Mouse (Mus musculus) midbrain, postnatal 0 days (tissue): ENCODE data around the gene Fermt3. TPM values are rescaled to one million over a fixed set of nuclear protein-coding genes. Genes with fewer than 3 reads are reported as not detected.

Source experiments
- ATAC-seq: fragments of 200-750 bp; cut with Nextera tagmentation; 2 replicates; pipeline ENCODE4 v1.8.0; 2017; ENCODE audit warnings: moderate number of reproducible peaks, mild to moderate bottlenecking, moderate TSS enrichment, moderate library complexity; ENCODE audit not compliant: low FRiP score
- DNase-seq: peaks from one replicate; pipeline ENCODE4 v3.0.0-alpha.2; 2015; ENCODE audit warnings: low spot score
- H3K27ac ChIP-seq: fragments of 300-500 bp; sonication (generic); 2 replicates; pipeline ENCODE4 v1.5.1; 2014; ENCODE audit warnings: low read depth, mild to moderate bottlenecking, low read length, mixed read lengths
- H3K27me3 ChIP-seq: fragments of 300-500 bp; sonication (generic); 2 replicates; pipeline ENCODE4 v1.6.1; 2014; ENCODE audit warnings: low read length, control low read depth, mixed read lengths; ENCODE audit not compliant: insufficient read depth
- H3K36me3 ChIP-seq: fragments of 300-500 bp; sonication (generic); 2 replicates; pipeline ENCODE4 v1.6.1; 2014; ENCODE audit warnings: low read length, control low read depth, mixed read lengths; ENCODE audit not compliant: insufficient read depth
- H3K4me1 ChIP-seq: fragments of 300-500 bp; sonication (generic); 2 replicates; pipeline ENCODE4 v1.6.1; 2014; ENCODE audit warnings: mild to moderate bottlenecking, control low read depth, antibody characterized with exemption, low read length, mixed read lengths; ENCODE audit not compliant: insufficient read depth
- H3K4me2 ChIP-seq: fragments of 300-500 bp; sonication (generic); 2 replicates; pipeline ENCODE4 v1.6.1; 2014; ENCODE audit warnings: low read depth, mild to moderate bottlenecking, low read length, mixed read lengths; ENCODE audit not compliant: poor library complexity, severe bottlenecking
- H3K4me3 ChIP-seq: fragments of 300-500 bp; sonication (generic); 2 replicates; pipeline ENCODE4 v1.5.1; 2014; ENCODE audit warnings: low read depth, mild to moderate bottlenecking, low read length, moderate library complexity
- H3K9ac ChIP-seq: fragments of 300-500 bp; sonication (generic); replicated peaks from 2 replicates; pipeline ENCODE4 v1.6.1; 2014; ENCODE audit warnings: mild to moderate bottlenecking, low read length, moderate library complexity, mixed read lengths; ENCODE audit not compliant: poor library complexity, severe bottlenecking
- H3K9me3 ChIP-seq: fragments of 300-500 bp; sonication (generic); 2 replicates; pipeline ENCODE4 v1.6.1; 2016; ENCODE audit warnings: low read length, control low read depth
- CTCF ChIP-seq: IDR thresholded peaks from 2 replicates; pipeline ENCODE4 v1.5.1; 2016; ENCODE audit warnings: antibody characterized with exemption, mild to moderate bottlenecking
- WGBS: fragments of 180-500 bp; shearing (Covaris S2); extraction: QIAGEN DNeasy Blood & Tissue Kit; methylation state at CpG from one replicate; pipeline ENCODE4 v1.1.7; 2014; 5-methylcytosine and 5-hydroxymethylcytosine counted together
- polyA plus RNA-seq: library from polyadenylated mRNA; unstranded; fragments of >200 nt; fragmentation: Nextera tagmentation; extraction: Ambion mirVana; gene quantifications from 2 replicates; pipeline ENCODE4 v1.2.1, GENCODE M21; 2015
- total RNA-seq: library from RNA; depleted of rRNA; stranded (reverse); fragments of >200 nt; gene quantifications from 2 replicates; pipeline ENCODE4 v1.2.3, GENCODE M21; 2014

Gene Fermt3
- total and polyA plus RNA-seq, 2 experiments from 2014 or later: 3.4 to 5.6 TPM

DNA sequence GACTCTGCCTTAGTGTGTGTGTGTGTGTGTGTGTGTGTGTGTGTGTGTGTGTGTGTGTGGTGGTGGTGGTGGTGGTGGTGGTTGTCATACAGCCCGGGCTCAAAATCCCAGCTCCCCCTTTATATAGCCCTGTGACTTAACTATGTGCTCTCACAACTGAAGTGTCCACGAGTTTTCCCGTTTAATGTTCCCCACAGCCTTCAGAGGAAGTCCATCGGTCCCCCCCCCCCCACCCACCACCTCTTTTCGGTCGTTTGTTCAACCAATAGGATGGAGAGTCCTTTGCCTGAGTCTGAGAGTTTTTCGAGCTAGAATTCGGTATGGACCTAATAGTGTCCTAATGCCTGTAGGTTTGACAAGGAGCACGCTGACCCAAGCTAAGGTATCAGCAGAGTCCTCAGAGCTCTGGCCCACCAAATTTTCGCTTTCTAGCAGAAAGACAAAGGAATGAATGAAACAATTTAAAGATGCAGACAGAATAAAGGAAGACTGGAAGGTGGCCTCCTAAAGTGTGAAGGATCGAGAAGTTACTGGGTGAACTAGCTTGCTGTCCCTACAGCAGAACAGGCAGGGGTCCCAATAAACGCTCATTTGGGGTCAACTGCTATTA is 45.6 kb downstream of the Fermt3 start:
- Histone ChIP-seq H3K9me3 (no peaks in the 10 kb centered on the region), H3K36me3 (peaks cover 13% of the 10 kb centered on the region), H3K27me3 (peaks cover 11% of the 10 kb centered on the region), H3K9ac (peak overlapping the region; percentile 72; the same call in 1 of the 2 replicates), H3K4me3 (peak overlapping the region; percentile 62), H3K4me1 (peaks cover 14% of the 10 kb centered on the region; the same call in 1 of the 2 replicates), H3K27ac (peak overlapping the region; percentile 85), H3K4me2 (peak overlapping the region; percentile 95)
- ATAC-seq (no peak), DNase-seq (no peak)
- TF ChIP-seq CTCF: no peak
- 34% methylated on average over 12 of the region's 12 CpGs for WGBS

DNA sequence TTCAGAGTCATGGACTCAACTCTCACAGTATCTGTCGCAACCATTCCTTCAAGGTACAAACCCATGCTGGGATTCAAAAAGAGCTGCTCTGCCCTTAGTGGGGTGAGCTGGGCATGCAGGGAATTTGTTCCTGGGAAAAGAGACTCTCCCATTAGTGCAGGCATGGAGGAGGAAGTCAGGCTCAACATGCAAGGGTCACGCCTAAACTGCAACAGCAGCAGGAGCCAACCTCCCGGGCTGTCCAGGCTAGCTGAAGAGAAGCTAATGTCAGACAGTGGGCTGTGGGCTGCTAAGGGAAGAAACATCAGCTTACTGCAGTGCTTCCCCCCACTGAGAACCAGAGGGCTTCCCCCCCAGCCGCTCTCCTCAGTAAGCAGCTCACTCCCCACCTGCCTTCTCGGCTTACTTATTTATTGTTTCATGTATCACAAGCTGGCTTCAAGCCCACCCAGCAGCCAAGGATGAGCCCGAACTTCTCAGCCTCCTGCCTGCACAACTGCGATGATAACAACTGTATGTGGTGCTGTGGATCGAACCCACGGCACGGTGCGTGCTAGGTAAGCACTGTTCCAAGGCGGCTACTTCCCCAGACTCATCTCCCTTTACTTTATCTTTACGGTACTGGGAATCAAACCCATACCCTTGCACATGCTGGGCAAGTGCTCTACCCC is 46.9 kb downstream of the Fermt3 start:
- Histone ChIP-seq H3K9me3 (no peaks in the 10 kb centered on the region), H3K4me2 (no peak overlapping the region), H3K4me1 (peaks cover 6% of the 10 kb centered on the region; the same call in 1 of the 2 replicates), H3K9ac (no peak overlapping the region), H3K27ac (no peak overlapping the region), H3K36me3 (peaks cover 3% of the 10 kb centered on the region), H3K27me3 (peaks cover 11% of the 10 kb centered on the region), H3K4me3 (no peak overlapping the region)
- ATAC-seq (no peak), DNase-seq (no peak)
- WGBS: 82% methylated on average over 13 of the region's 13 CpGs
- TF ChIP-seq CTCF: no peak

DNA sequence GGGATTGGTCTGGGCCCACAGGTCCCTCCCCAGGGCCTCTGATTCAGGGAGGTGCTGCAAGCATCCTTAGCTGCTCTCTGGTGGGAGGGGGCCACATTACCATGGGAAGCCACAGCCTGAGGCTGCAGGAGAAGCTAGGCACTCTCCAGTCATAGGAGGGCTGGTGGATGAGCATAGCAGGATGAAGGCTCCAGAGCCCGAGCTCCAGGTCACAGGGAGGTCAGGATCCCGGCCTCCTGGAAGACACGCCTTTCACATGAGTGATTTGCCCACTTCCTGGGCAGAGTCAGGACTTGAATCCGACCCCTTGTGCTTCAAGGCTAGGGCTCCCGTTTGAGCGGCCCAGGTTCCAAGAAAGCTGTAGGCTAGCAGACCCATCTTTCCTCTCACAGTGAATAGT is 47.6 kb downstream of the Fermt3 start:
- ATAC-seq (no peak), DNase-seq (no peak)
- Histone ChIP-seq H3K4me3 (no peak overlapping the region), H3K4me2 (no peak overlapping the region), H3K4me1 (peaks cover 5% of the 10 kb centered on the region; the same call in 1 of the 2 replicates), H3K27me3 (peaks cover 11% of the 10 kb centered on the region), H3K9me3 (no peaks in the 10 kb centered on the region), H3K27ac (no peak overlapping the region), H3K9ac (no peak overlapping the region), H3K36me3 (no peaks in the 10 kb centered on the region)
- TF ChIP-seq CTCF: no peak
- 54% methylated on average over 6 of the region's 6 CpGs for WGBS

DNA sequence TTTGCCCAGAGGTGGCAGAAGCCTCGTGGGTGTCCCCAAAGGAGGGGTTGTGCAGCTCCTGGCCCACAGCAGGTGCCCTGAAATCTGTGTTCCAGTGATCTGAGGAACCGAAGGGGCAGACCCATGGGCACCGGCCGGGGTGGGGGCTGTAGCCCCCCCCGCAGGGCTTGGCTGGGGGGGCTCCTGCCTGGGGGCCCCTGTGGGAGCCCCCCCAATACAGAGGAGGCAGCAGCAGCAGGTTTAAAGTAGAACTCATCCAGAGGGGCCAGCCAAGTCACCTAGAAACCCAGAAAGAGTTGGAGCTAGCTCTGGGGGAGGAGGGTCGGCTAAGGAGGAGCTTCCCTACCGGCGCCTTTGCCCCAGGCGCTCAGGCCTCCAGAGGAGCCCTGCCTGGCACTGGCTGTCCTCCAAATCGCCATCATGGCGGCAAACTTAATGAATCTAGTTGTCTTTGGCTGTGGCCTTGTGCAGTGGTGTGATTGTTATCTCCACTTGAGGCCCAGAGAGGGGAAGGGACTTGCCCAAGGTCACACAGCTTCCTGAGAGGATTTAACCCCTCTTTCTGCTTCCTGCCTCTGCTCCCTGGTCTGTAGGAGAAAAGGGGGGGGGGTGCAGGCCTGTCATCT is 48.7 kb downstream of the Fermt3 start:
- Histone ChIP-seq H3K9me3 (no peaks in the 10 kb centered on the region), H3K4me3 (peak overlapping the region; percentile 31; the same call in 1 of the 2 replicates), H3K27ac (no peak overlapping the region), H3K4me1 (peaks cover under 1% of the 10 kb centered on the region; the same call in 1 of the 2 replicates), H3K4me2 (no peak overlapping the region; the same call in 1 of the 2 replicates), H3K9ac (peak overlapping the region; percentile 29; the same call in 1 of the 2 replicates), H3K36me3 (no peaks in the 10 kb centered on the region), H3K27me3 (peaks cover 11% of the 10 kb centered on the region)
- 14% methylated on average over 11 of the region's 11 CpGs for WGBS
- no peak for TF ChIP-seq CTCF
- ATAC-seq (no peak), DNase-seq (no peak)

DNA sequence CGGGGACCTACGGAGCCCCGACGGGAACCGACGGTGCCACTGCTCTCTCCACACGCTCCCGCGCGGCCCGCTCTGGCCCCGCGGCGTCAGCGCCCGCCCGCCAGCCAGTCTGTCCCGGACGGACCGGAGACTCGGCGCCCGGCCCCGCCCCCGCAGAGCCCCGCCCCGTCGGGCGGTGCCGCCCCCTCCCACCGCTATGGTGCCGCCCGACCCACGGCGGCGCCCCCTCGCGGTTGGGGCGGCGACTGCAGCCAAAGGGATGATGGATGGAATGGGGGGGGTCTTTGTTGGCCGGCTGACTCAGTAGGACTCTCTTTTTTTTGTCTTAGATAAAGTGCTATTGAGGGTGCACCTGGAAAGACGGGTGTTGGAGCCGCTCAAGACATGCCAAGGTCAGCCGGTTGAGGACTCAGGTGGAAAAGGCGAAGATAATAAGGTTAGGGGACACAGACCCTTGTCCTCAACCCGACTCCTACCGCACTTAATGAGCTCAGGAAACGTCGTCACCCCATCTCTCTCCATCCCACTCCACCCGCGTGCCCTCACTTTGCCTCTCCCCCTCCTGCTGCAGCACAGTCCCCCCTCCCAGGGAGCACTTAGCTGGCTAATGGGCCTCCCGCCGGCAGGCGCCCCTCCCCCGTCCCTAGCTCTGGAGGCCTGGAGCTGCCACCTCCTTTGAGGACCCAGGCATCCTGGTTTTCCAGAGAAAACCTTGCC is 49.4 kb downstream of the Fermt3 start:
- Histone ChIP-seq H3K4me2 (peak overlapping the region; percentile 43), H3K4me3 (peak overlapping the region; percentile 31), H3K9me3 (no peaks in the 10 kb centered on the region), H3K36me3 (no peaks in the 10 kb centered on the region), H3K9ac (peak overlapping the region; percentile 29; the same call in 1 of the 2 replicates), H3K27ac (no peak overlapping the region), H3K27me3 (peaks cover 11% of the 10 kb centered on the region), H3K4me1 (no peaks in the 10 kb centered on the region)
- ATAC-seq (no peak), DNase-seq (peak; percentile 26)
- peak; percentile 64 for TF ChIP-seq CTCF
- 1% methylated on average over 53 of the region's 55 CpGs for WGBS
